Mouse (Mus musculus) intestine, embryonic 14.5 days (tissue): ENCODE data around the gene Aldh5a1. TPM values are rescaled to one million over a fixed set of nuclear protein-coding genes. Genes with fewer than 3 reads are reported as not detected.

Experiments used
- ATAC-seq: fragments of 200-750 bp; cut with Nextera tagmentation; replicated peaks from 2 replicates; pipeline ENCODE4 v1.8.0; 2017; ENCODE audit warnings: low read depth, moderate number of reproducible peaks, moderate TSS enrichment, moderate library complexity; ENCODE audit not compliant: low FRiP score, low TSS enrichment
- DNase-seq: peaks from one replicate; pipeline ENCODE4 v3.0.0-alpha.2; 2018; ENCODE audit warnings: low spot score
- H3K27ac ChIP-seq: fragments of 300-500 bp; sonication (generic); 2 replicates; pipeline ENCODE4 v1.5.1; 2014; ENCODE audit warnings: low read depth, mild to moderate bottlenecking, control low read depth
- H3K27me3 ChIP-seq: fragments of 300-500 bp; sonication (generic); replicated peaks from 2 replicates; pipeline ENCODE4 v1.6.1; 2014; ENCODE audit warnings: low read length, control low read depth; ENCODE audit not compliant: control insufficient read depth, insufficient read depth
- H3K36me3 ChIP-seq: fragments of 300-500 bp; sonication (generic); 2 replicates; pipeline ENCODE4 v1.6.1; 2014; ENCODE audit warnings: low read length, control low read depth; ENCODE audit not compliant: control insufficient read depth, insufficient read depth
- H3K4me1 ChIP-seq: fragments of 300-500 bp; sonication (generic); replicated peaks from 2 replicates; pipeline ENCODE4 v1.6.1; 2014; ENCODE audit warnings: low read length, control low read depth, mixed read lengths; ENCODE audit not compliant: control insufficient read depth, insufficient read depth
- H3K4me2 ChIP-seq: fragments of 300-500 bp; sonication (generic); 2 replicates; pipeline ENCODE4 v1.6.1; 2014; ENCODE audit warnings: low read length
- H3K4me3 ChIP-seq: fragments of 300-500 bp; sonication (generic); 2 replicates; pipeline ENCODE4 v1.5.1; 2014; ENCODE audit warnings: low read depth, low read length, control low read depth, mixed read lengths
- H3K9ac ChIP-seq: fragments of 300-500 bp; sonication (generic); 2 replicates; pipeline ENCODE4 v1.6.1; 2014; ENCODE audit warnings: mild to moderate bottlenecking, low read length
- H3K9me3 ChIP-seq: fragments of 300-500 bp; sonication (generic); 2 replicates; pipeline ENCODE4 v1.6.1; 2016; ENCODE audit warnings: low read length, control low read depth; ENCODE audit not compliant: control insufficient read depth
- WGBS: fragments of 180-500 bp; shearing (Covaris S2); extraction: QIAGEN DNeasy Blood & Tissue Kit; methylation state at CpG from one replicate; pipeline ENCODE4 v1.1.7; 2014; 5-methylcytosine and 5-hydroxymethylcytosine counted together
- polyA plus RNA-seq: library from polyadenylated mRNA; unstranded; fragments of >200 nt; fragmentation: Nextera tagmentation; extraction: Ambion mirVana; gene quantifications from 2 replicates; pipeline ENCODE4 v1.2.1, GENCODE M21; 2014

Aldh5a1 gene
- polyA plus RNA-seq, 1 experiment from 2014 or later = 11.5 TPM

GRCm38 (mm10) chr13:24962119-24962518 is 24.7 kb upstream of the Aldh5a1 start:
- Histone ChIP-seq H3K27me3 (no peaks in the 10 kb centered on the region), H3K27ac (no peak overlapping the region), H3K4me1 (0 out of 2 replicates have a peak, but pooled peaks cover 4% of the 10 kb centered on the region), H3K4me3 (no peak overlapping the region), H3K4me2 (no peak overlapping the region), H3K36me3 (no peaks in the 10 kb centered on the region), H3K9ac (no peak overlapping the region), H3K9me3 (no peaks in the 10 kb centered on the region)
- no peak for DNase-seq
- no peak for ATAC-seq
- 84% methylated on average over 8 of the region's 8 CpGs for WGBS

DNA sequence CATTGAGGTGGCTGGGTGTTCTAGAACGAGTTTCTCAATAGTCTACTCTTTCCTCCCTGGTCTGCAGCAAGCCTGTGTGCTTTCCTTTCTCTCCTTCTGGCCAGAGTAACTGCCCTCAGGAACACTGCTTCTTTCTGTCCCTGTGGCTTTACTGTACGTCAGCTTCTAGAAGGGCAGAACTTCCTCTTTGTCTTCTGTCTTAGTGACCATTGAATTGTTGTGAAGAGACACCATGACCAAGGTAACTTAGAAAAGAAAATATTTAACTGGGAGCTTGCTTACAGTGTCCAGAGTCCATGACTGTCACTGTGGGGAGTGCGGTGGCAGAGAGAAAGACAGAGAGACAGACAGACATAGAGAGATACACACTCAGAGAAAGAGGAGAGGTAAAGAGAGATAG is 22.6 kb upstream of the Aldh5a1 start:
- Histone ChIP-seq H3K4me2 (no peak overlapping the region), H3K27ac (no peak overlapping the region), H3K4me3 (no peak overlapping the region), H3K27me3 (no peaks in the 10 kb centered on the region), H3K9ac (no peak overlapping the region), H3K9me3 (no peaks in the 10 kb centered on the region), H3K4me1 (no peaks in the 10 kb centered on the region), H3K36me3 (no peaks in the 10 kb centered on the region)
- ATAC-seq (no peak), DNase-seq (no peak)
- WGBS = 83% methylated on average over 3 of the region's 3 CpGs

DNA sequence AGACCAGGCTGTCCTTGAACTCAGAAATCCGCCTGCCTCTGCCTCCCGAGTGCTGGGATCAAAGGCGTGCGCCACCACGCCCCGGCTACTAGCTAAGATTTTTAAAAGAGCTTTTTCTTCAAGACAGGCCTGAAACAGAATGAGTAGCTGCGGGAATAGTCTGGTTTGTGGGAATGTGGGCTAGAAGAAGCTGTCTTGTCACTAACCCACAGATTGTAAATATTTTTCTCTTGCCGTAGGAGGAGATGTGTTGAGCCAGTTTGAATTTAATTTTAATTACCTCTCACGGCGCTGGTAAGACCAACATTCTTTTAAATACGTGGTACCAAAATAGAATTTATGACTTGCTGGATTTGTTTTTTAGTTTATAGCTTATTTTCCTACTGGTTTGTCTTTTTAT is 21.2 kb upstream of the Aldh5a1 start:
- WGBS = 89% methylated on average over 11 of the region's 11 CpGs
- no peak overlapping the region for H3K27ac ChIP-seq
- no peaks in the 10 kb centered on the region for H3K27me3 ChIP-seq
- H3K9ac ChIP-seq = no peak overlapping the region
- no peak overlapping the region for H3K4me2 ChIP-seq
- no peaks in the 10 kb centered on the region for H3K9me3 ChIP-seq
- H3K4me3 ChIP-seq = no peak overlapping the region
- H3K4me1 ChIP-seq = no peaks in the 10 kb centered on the region
- DNase-seq = no peak
- no peak for ATAC-seq
- no peaks in the 10 kb centered on the region for H3K36me3 ChIP-seq

GRCm38 (mm10) chr13:24955500-24955899 is 18.0 kb upstream of the Aldh5a1 start:
- no peaks in the 10 kb centered on the region for H3K36me3 ChIP-seq
- 13% methylated on average over 10 of the region's 10 CpGs for WGBS
- H3K27ac ChIP-seq = no peak overlapping the region
- H3K9me3 ChIP-seq = no peaks in the 10 kb centered on the region
- peak; percentile 87 for ATAC-seq
- H3K4me2 ChIP-seq = no peak overlapping the region
- no peak overlapping the region for H3K9ac ChIP-seq
- H3K4me1 ChIP-seq = no peaks in the 10 kb centered on the region
- H3K27me3 ChIP-seq = no peaks in the 10 kb centered on the region
- DNase-seq = peak; percentile 72
- no peak overlapping the region for H3K4me3 ChIP-seq

- H3K4me3 ChIP-seq = no peak overlapping the region
Measured at GRCm38 (mm10) chr13:24955091-24955490, 17.6 kb upstream of the Aldh5a1 start.

DNA sequence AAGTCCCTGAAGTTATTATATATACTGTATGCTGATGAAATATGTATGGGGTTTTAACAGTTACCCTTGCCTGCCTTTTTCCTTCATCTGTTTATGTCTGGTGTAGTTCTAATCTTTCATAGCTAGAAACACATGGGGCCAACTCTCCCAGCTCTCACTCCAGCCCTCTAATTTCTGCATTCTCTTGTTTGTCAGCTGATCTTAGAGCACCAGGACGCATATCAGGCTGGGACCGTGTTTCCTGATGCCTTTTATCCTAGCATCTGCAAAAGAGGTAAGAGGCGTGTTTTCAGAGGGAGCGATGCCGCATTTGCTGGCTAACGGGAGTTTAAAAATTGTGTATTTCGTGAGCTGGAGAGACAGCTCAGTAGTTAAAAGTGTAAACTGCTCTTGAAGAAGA is 15.2 kb upstream of the Aldh5a1 start:
- Histone ChIP-seq H3K4me1 (no peaks in the 10 kb centered on the region), H3K9ac (no peak overlapping the region)

More at GRCm38 (mm10) chr13:24955091-24955490, 17.6 kb upstream of the Aldh5a1 start:
- Histone ChIP-seq H3K27me3 (no peaks in the 10 kb centered on the region), H3K36me3 (no peaks in the 10 kb centered on the region), H3K27ac (no peak overlapping the region), H3K9ac (no peak overlapping the region), H3K4me1 (no peaks in the 10 kb centered on the region), H3K9me3 (no peaks in the 10 kb centered on the region), H3K4me2 (no peak overlapping the region)
- no peak for DNase-seq
- 42% methylated on average over 11 of the region's 11 CpGs for WGBS
- no peak for ATAC-seq

GRCm38 (mm10) chr13:24948870-24949269 is 11.4 kb upstream of the Aldh5a1 start:
- no peak for ATAC-seq
- 91% methylated on average over 6 of the region's 6 CpGs for WGBS
- Histone ChIP-seq H3K27ac (no peak overlapping the region), H3K4me3 (no peak overlapping the region), H3K9ac (no peak overlapping the region), H3K4me2 (no peak overlapping the region), H3K4me1 (no peaks in the 10 kb centered on the region), H3K36me3 (no peaks in the 10 kb centered on the region), H3K27me3 (no peaks in the 10 kb centered on the region), H3K9me3 (no peaks in the 10 kb centered on the region)
- DNase-seq = no peak

More for the DNA sequence above, 15.2 kb upstream of the Aldh5a1 start:
- no peaks in the 10 kb centered on the region for H3K27me3 ChIP-seq
- H3K4me2 ChIP-seq = no peak overlapping the region
- no peaks in the 10 kb centered on the region for H3K36me3 ChIP-seq
- DNase-seq (no peak), ATAC-seq (no peak)
- no peaks in the 10 kb centered on the region for H3K9me3 ChIP-seq
- H3K4me3 ChIP-seq = no peak overlapping the region
- H3K27ac ChIP-seq = no peak overlapping the region
- 71% methylated on average over 7 of the region's 7 CpGs for WGBS

- no peak for ATAC-seq
- Histone ChIP-seq H3K9ac (no peak overlapping the region), H3K27ac (no peak overlapping the region), H3K4me2 (no peak overlapping the region), H3K36me3 (no peaks in the 10 kb centered on the region), H3K4me3 (no peak overlapping the region), H3K27me3 (no peaks in the 10 kb centered on the region), H3K9me3 (no peaks in the 10 kb centered on the region), H3K4me1 (no peaks in the 10 kb centered on the region)
- 71% methylated on average over 5 of the region's 5 CpGs for WGBS
- no peak for DNase-seq
Measured at GRCm38 (mm10) chr13:24947158-24947557, 9.7 kb upstream of the Aldh5a1 start.

DNA sequence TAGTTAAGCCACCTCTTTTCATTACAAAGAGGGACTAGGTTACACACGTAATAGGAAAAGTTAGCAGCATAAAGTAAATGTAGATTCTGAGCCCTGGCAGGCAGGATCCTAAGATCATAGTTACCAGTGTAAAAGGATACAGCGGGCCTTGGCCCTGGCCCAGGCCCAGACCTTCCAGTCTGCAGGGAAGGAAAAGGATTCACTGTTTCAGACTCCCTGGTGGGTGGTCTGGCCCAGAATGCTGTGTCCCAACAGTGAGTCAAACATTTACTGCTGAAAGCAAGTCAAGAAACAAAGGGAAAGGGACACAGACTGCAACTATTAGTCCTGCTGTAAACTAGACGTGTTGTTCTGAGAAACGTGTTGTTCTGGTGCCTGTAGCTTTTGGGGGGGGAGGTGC is 8.1 kb upstream of the Aldh5a1 start:
- H3K4me1 ChIP-seq = no peaks in the 10 kb centered on the region
- WGBS = 18% methylated on average over 4 of the region's 4 CpGs
- H3K4me2 ChIP-seq = no peak overlapping the region
- H3K27ac ChIP-seq = peak overlapping the region; percentile 22; the same call in 1 of the 2 replicates
- ATAC-seq = no peak
- no peaks in the 10 kb centered on the region for H3K36me3 ChIP-seq
- no peaks in the 10 kb centered on the region for H3K27me3 ChIP-seq
- no peak for DNase-seq
- no peak overlapping the region for H3K9ac ChIP-seq
- no peaks in the 10 kb centered on the region for H3K9me3 ChIP-seq
- no peak overlapping the region for H3K4me3 ChIP-seq
